In genomic region chr1:36323746-36324448, GRCm38 (mm10) we compare ENCODE assay signal across 8 mouse cellular contexts. TPM values are rescaled to one million over a fixed set of nuclear protein-coding genes. Genes with fewer than 3 reads are reported as not detected.
A peak's percentile ranks its signal among the peaks of the same experiment; 100 is the strongest.
DNase-seq lines count a peak whose midpoint lies in the region; ATAC-seq lines count a peak whose summit lies in the region.

No protein-coding gene starts in this region.

- peaks cover 9% of the 10 kb centered on the region; the same call in 1 of the 2 replicates for H3K36me3 ChIP-seq in neural tube, embryonic 12.5 days
- peaks cover 43% of the 10 kb centered on the region for H3K36me3 ChIP-seq in embryonic facial prominence, embryonic 13.5 days

- no peaks in the 10 kb centered on the region for H3K27me3 ChIP-seq in neural tube, embryonic 12.5 days (replicated peaks)
- no peaks in the 10 kb centered on the region for H3K27me3 ChIP-seq in embryonic facial prominence, embryonic 13.5 days

- 54% methylated on average over 8 of the region's 8 CpGs for WGBS in neural tube, embryonic 12.5 days
- WGBS in embryonic facial prominence, embryonic 13.5 days = 40% methylated on average over 8 of the region's 8 CpGs

- H3K4me3 ChIP-seq in neural tube, embryonic 12.5 days = no peak overlapping the region
- H3K4me3 ChIP-seq in embryonic facial prominence, embryonic 13.5 days = no peak overlapping the region

- H3K27ac ChIP-seq in neural tube, embryonic 12.5 days = no peak overlapping the region
- H3K27ac ChIP-seq in embryonic facial prominence, embryonic 13.5 days = peak overlapping the region; percentile 48

- no peaks in the 10 kb centered on the region for H3K4me1 ChIP-seq in neural tube, embryonic 12.5 days
- peaks cover 18% of the 10 kb centered on the region for H3K4me1 ChIP-seq in embryonic facial prominence, embryonic 13.5 days

- peak; percentile 46; the same call in 1 of the 2 replicates for ATAC-seq in neural tube, embryonic 12.5 days (ENCODE audit: low FRiP score, low read depth)
- ATAC-seq in embryonic facial prominence, embryonic 13.5 days (ENCODE audit: insufficient number of reproducible peaks, insufficient read depth, low FRiP score, low TSS enrichment, low read depth) = 0 out of 2 replicates have a peak, but pooled peaks have one; percentile 16
- ATAC-seq in hematopoietic stem cell, adult 5-6 weeks (replicated peaks in 1 of 2; ENCODE audit: insufficient read depth in 1 of 2, low FRiP score in 2 of 2, low TSS enrichment in 1 of 2, low read depth in 1 of 2, poor library complexity in 2 of 2, severe bottlenecking in 2 of 2) = peak; percentile 53 to 77

- H3K9ac ChIP-seq in neural tube, embryonic 12.5 days = no peak overlapping the region
- H3K9ac ChIP-seq in embryonic facial prominence, embryonic 13.5 days = no peak overlapping the region

- DNase-seq in neural tube, embryonic 10.5 days (ENCODE audit: extremely low spot score, low spot score) = no peak
- DNase-seq in NIH3T3 (ENCODE audit: low read depth) = peak; percentile 79
- DNase-seq in layer of hippocampus, postnatal 10 days (ENCODE audit: low spot score in 2 of 2) = peak; percentile 42 to 61
- DNase-seq in mesoderm, embryonic 11.5 days (ENCODE audit: low read depth, low spot score) = peak; percentile 70
- DNase-seq in T-cell, adult 2 months (ENCODE audit: low spot score) = no peak

- H3K4me2 ChIP-seq in neural tube, embryonic 12.5 days (replicated peaks) = no peak overlapping the region
- H3K4me2 ChIP-seq in embryonic facial prominence, embryonic 13.5 days = no peak overlapping the region

- no peaks in the 10 kb centered on the region for H3K9me3 ChIP-seq in neural tube, embryonic 12.5 days
- no peaks in the 10 kb centered on the region for H3K9me3 ChIP-seq in embryonic facial prominence, embryonic 13.5 days

RNA-seq across cellular contexts. Expression of gene Arid5a, which starts 16.4 kb away (rescaled TPM):
- 4.1 and 5.2 TPM in 2 replicates for polyA plus RNA-seq in neural tube, embryonic 12.5 days (2016; fragmentation: Nextera tagmentation; extraction: Ambion mirVana)
- polyA plus RNA-seq in embryonic facial prominence, embryonic 13.5 days (2015; fragmentation: Nextera tagmentation; extraction: Ambion mirVana) = 6.3 and 7.2 TPM in 2 replicates
- total RNA-seq in hematopoietic stem cell, adult 5-6 weeks (2017) = 33.3 and 38.5 TPM in 2 replicates
- total RNA-seq in layer of hippocampus, postnatal 10 days (2021) = 10 to 100 TPM; 13.7 to 14.8 TPM

RNA-seq across cellular contexts. Expression of gene Kansl3, which starts 45.1 kb away (rescaled TPM):
- polyA plus RNA-seq in neural tube, embryonic 12.5 days (2016; fragmentation: Nextera tagmentation; extraction: Ambion mirVana) = 44.0 and 45.3 TPM in 2 replicates
- polyA plus RNA-seq in embryonic facial prominence, embryonic 13.5 days (2015; fragmentation: Nextera tagmentation; extraction: Ambion mirVana) = 50.6 and 51.0 TPM in 2 replicates
- total RNA-seq in hematopoietic stem cell, adult 5-6 weeks (2017) = 47.4 and 47.8 TPM in 2 replicates
- total RNA-seq in layer of hippocampus, postnatal 10 days (2021) = 10 to 100 TPM; 55.0 to 57.3 TPM

RNA-seq across cellular contexts. Expression of gene Fer1l5, which starts 48.2 kb away (rescaled TPM):
- 1.7 and 2.1 TPM in 2 replicates for polyA plus RNA-seq in neural tube, embryonic 12.5 days (2016; fragmentation: Nextera tagmentation; extraction: Ambion mirVana)
- polyA plus RNA-seq in embryonic facial prominence, embryonic 13.5 days (2015; fragmentation: Nextera tagmentation; extraction: Ambion mirVana) = 1.1 and 1.3 TPM in 2 replicates
- not detected in 2 replicates for total RNA-seq in hematopoietic stem cell, adult 5-6 weeks (2017)
- total RNA-seq in layer of hippocampus, postnatal 10 days (2021) = not detected

RNA-seq across cellular contexts. Expression of gene Neurl3, which starts 49.4 kb away (rescaled TPM):
- 0.51 and 1.2 TPM in 2 replicates for polyA plus RNA-seq in neural tube, embryonic 12.5 days (2016; fragmentation: Nextera tagmentation; extraction: Ambion mirVana)
- polyA plus RNA-seq in embryonic facial prominence, embryonic 13.5 days (2015; fragmentation: Nextera tagmentation; extraction: Ambion mirVana) = 0.86 and 1.0 TPM in 2 replicates
- 64.3 and 66.8 TPM in 2 replicates for total RNA-seq in hematopoietic stem cell, adult 5-6 weeks (2017)
- total RNA-seq in layer of hippocampus, postnatal 10 days (2021) = under 1 TPM; 0.54 to 0.62 TPM

Comparison
In these comparisons a context has a peak if more than half of its experiments do, and no peak if none do; other contexts are left out.
1. DNase-seq: peak in NIH3T3 (single experiment), layer of hippocampus, postnatal 10 days (2 of 2) and mesoderm, embryonic 11.5 days (single experiment); none in neural tube, embryonic 10.5 days (single experiment) and T-cell, adult 2 months (single experiment).
2. Peak in every context shown above with its lines, with median percentiles within 50 percentile points of each other: ATAC-seq.